34 mouse cellular contexts compared by ENCODE assay signal in the genomic region with DNA sequence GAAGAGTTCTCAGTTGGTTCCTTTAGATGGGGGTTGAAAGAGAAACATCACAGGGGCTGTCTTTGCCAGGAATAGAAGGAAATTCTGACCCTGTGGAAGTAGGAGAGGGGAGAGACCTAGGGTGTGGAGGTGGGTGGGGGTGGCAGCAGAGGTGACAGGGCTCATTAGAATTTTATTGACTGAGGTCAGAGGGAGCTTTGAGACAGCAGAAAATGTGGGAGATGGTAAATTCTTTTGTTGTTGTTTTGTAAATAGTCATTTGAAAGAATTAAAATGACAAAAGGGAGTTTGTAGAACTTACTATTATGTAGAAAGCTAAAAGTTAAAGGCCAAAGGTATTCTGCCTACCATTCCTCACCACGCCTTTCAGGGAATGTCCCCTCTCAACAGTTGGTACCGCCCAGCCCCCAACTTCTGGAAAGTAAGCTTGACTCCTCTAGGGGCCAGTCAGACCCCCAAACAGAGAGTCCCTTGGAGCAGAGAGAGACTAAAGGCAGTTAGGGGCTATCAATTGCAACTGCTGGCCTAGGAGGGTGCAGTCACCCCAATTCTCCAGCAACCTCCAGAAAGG. TPM values are rescaled to one million over a fixed set of nuclear protein-coding genes. Genes with fewer than 3 reads are reported as not detected.
DNase-seq lines count a peak whose midpoint lies in the region; ATAC-seq and TF ChIP-seq lines count a peak whose summit lies in the region.
"Had no signal": no experiment of that assay in that cellular context is flagged by ENCODE, and none has a peak within 500 bp of the region (broad histone marks: within the 10 kb centered on the region; RNA-seq: fewer than 3 reads in every experiment).

No protein-coding gene starts in this region.

- no peak for TF ChIP-seq POLR2A in ES-Bruce4 (IDR thresholded peaks at IDR 0.05; ENCODE audit: insufficient read depth, low read length)

- H3K27ac ChIP-seq in ES-Bruce4 (ENCODE audit: insufficient read depth, low read length) (peak overlapping the region; percentile 75), ES-E14 (ENCODE audit: insufficient read depth, low read depth, low read length, poor library complexity, severe bottlenecking) (peak overlapping the region; percentile 94)
- H3K27ac ChIP-seq in heart, embryonic 12.5 days (ENCODE audit: poor library complexity, severe bottlenecking), result no peak overlapping the region
- H3K27ac ChIP-seq: embryonic facial prominence, embryonic 10.5 days; embryonic facial prominence, embryonic 13.5 days; forebrain, embryonic 12.5 days; heart, adult 2 months; heart, embryonic 10.5 days; heart, embryonic 15.5 days; hindbrain, embryonic 14.5 days; hindbrain, postnatal 0 days had no signal

- TF ChIP-seq EP300 in ES-Bruce4 (IDR thresholded peaks at IDR 0.05; ENCODE audit: insufficient read depth, low read depth, low read length), result peak; percentile 94

- TF ChIP-seq CTCF in ES-Bruce4 (IDR thresholded peaks at IDR 0.05; ENCODE audit: low read depth, low read length), result no peak

- no peak for ATAC-seq in heart, embryonic 12.5 days (ENCODE audit: insufficient number of reproducible peaks, low FRiP score)
- no peak for ATAC-seq in CD4-positive, CD25-positive, alpha-beta regulatory T cell, adult 4 months
- ATAC-seq: forebrain, embryonic 16.5 days; hindbrain, postnatal 0 days; inflammation-experienced regulatory T-cells, adult 6 months; intestine, embryonic 16.5 days; Patski had no signal

- H3K4me2 ChIP-seq in heart, embryonic 12.5 days, result no peak overlapping the region
- H3K4me2 ChIP-seq: embryonic facial prominence, embryonic 13.5 days; forebrain, embryonic 12.5 days; heart, embryonic 15.5 days; hindbrain, embryonic 14.5 days had no signal

- in situ Hi-C loops in ES-E14 (cut with MboI; ENCODE audit: low sequenced_read_pairs in 2 of 2, unreplicated experiment in 2 of 2), result no loop called here

- H3K36me3 ChIP-seq in ES-Bruce4 (ENCODE audit: control insufficient read depth, insufficient read depth, low read length, poor library complexity, severe bottlenecking) (no peaks in the 10 kb centered on the region), ES-E14 (ENCODE audit: control insufficient read depth, insufficient read depth, low read length, poor library complexity, severe bottlenecking) (no peaks in the 10 kb centered on the region)
- H3K36me3 ChIP-seq in heart, embryonic 12.5 days, result no peaks in the 10 kb centered on the region
- H3K36me3 ChIP-seq: embryonic facial prominence, embryonic 10.5 days; embryonic facial prominence, embryonic 13.5 days; forebrain, embryonic 12.5 days; G1E; heart, embryonic 10.5 days; heart, embryonic 15.5 days had no signal

- H3K9me3 ChIP-seq in ES-Bruce4 (replicated peaks; ENCODE audit: control insufficient read depth, insufficient read depth, low read length, poor library complexity, severe bottlenecking), result no peaks in the 10 kb centered on the region
- no peaks in the 10 kb centered on the region for H3K9me3 ChIP-seq in ES-E14 (ENCODE audit: control insufficient read depth, insufficient read depth, low read depth, low read length)
- H3K9me3 ChIP-seq in heart, embryonic 12.5 days (replicated peaks), result no peaks in the 10 kb centered on the region
- H3K9me3 ChIP-seq: embryonic facial prominence, embryonic 10.5 days; embryonic facial prominence, embryonic 13.5 days; forebrain, embryonic 12.5 days; heart, embryonic 10.5 days; heart, embryonic 15.5 days had no signal

- no peak overlapping the region; the same call in 1 of the 2 replicates for H3K9ac ChIP-seq in ES-Bruce4 (ENCODE audit: low read depth, poor library complexity, severe bottlenecking)
- H3K9ac ChIP-seq in ES-E14 (ENCODE audit: insufficient read depth, low read depth, low read length, poor library complexity, severe bottlenecking), result no peak overlapping the region
- no peak overlapping the region for H3K9ac ChIP-seq in heart, embryonic 12.5 days
- H3K9ac ChIP-seq: embryonic facial prominence, embryonic 13.5 days; forebrain, embryonic 12.5 days; heart, embryonic 15.5 days; hindbrain, embryonic 14.5 days had no signal

- no peaks in the 10 kb centered on the region for H3K27me3 ChIP-seq in ES-Bruce4 (ENCODE audit: control insufficient read depth, insufficient read depth, low read length, poor library complexity, severe bottlenecking)
- H3K27me3 ChIP-seq in heart, embryonic 12.5 days (replicated peaks), result peaks cover 23% of the 10 kb centered on the region
- H3K27me3 ChIP-seq: embryonic facial prominence, embryonic 13.5 days; forebrain, embryonic 12.5 days had no signal

- peaks cover 8% of the 10 kb centered on the region for H3K4me1 ChIP-seq in ES-Bruce4 (ENCODE audit: control insufficient read depth, insufficient read depth, low read length)
- peaks cover 8 to 26% of the 10 kb centered on the region in 2 experiments for H3K4me1 ChIP-seq in ES-E14 (ENCODE audit: control insufficient read depth in 2 of 2, insufficient read depth in 2 of 2, low read length in 2 of 2, poor library complexity in 1 of 2)
- 0 out of 2 replicates have a peak, but pooled peaks cover 4% of the 10 kb centered on the region for H3K4me1 ChIP-seq in heart, embryonic 12.5 days (replicated peaks)
- H3K4me1 ChIP-seq: heart, embryonic 10.5 days had no signal

- WGBS in heart, embryonic 12.5 days, result 55% methylated on average over 2 of the region's 2 CpGs

- peak; percentile 91 for DNase-seq in ES-E14 (ENCODE audit: low read depth, low spot score)
- DNase-seq in ZHBTc4 (ENCODE audit: low read depth, low spot score), result peak; percentile 97
- no peak for DNase-seq in adipocyte (ENCODE audit: low spot score)
- DNase-seq: adrenal gland, adult 2 months; adrenal gland, postnatal 14 days; cerebellum, adult 11 months; cerebellum, adult 2 months; cerebellum, adult 9-11 months; cerebellum, postnatal 36 days; embryo, embryonic 11 days; gastrocnemius, postnatal 10 days; gastrocnemius, postnatal 36 days; heart, adult 2 months; heart, postnatal 10 days; heart, postnatal 4 days; kidney, adult 18-20 months had no signal

- peak overlapping the region; percentile 14; the same call in 1 of the 2 replicates for H3K4me3 ChIP-seq in ES-Bruce4 (ENCODE audit: low read depth, low read length)
- H3K4me3 ChIP-seq in ES-E14 (ENCODE audit: insufficient read depth in 1 of 2, low read depth in 1 of 2, low read length in 2 of 2, poor library complexity in 1 of 2, severe bottlenecking in 1 of 2), result peak overlapping the region; percentile 22 to 23; a peak in 2 of 4 replicates
- H3K4me3 ChIP-seq in heart, embryonic 12.5 days, result no peak overlapping the region
- H3K4me3 ChIP-seq: embryonic facial prominence, embryonic 10.5 days; embryonic facial prominence, embryonic 13.5 days; erythroblast, embryonic 14.5 days; forebrain, embryonic 12.5 days; heart, adult 2 months; heart, embryonic 10.5 days; heart, embryonic 15.5 days had no signal

TF ChIP-seq in ES-E14, 5 proteins besides CTCF, POLR2A, EP300 and RAD21:
- TF ChIP-seq HCFC1 (IDR thresholded peaks at IDR 0.05; ENCODE audit: borderline replicate concordance, insufficient read depth, low read length) (no peak), CHD2 (IDR thresholded peaks at IDR 0.05; ENCODE audit: low read depth, low read length) (peak; percentile 73; the same call in 1 of the 2 replicates)

RNA-seq across cellular contexts. Expression of a gene that starts 27.9 kb away (rescaled TPM):
- 107 TPM in 2 replicates for polyA plus RNA-seq in ES-Bruce4 (2011; ENCODE audit: insufficient read depth, insufficient read length, low read depth, missing spikeins)
- 18.2 and 19.7 TPM in 2 replicates for total RNA-seq in ES-E14 (2012; rRNA removed)
- polyA plus RNA-seq in heart, embryonic 12.5 days (2016; fragmentation: Nextera tagmentation; extraction: Ambion mirVana), result 0.10 TPM in 1 of 2 replicates, not detected in the other
- under 1 TPM in 1 of 2 experiments, not detected in 1; 0.15 TPM for polyA plus RNA-seq in CD4-positive, CD25-positive, alpha-beta regulatory T cell, adult 4 months (2017; shearing (Covaris generic))
- total RNA-seq: adrenal gland, adult 2 months; adrenal gland, postnatal 14 days; gastrocnemius, adult 18-20 months; gastrocnemius, postnatal 10 days; gastrocnemius, postnatal 36 days; granulocyte monocyte progenitor cell, adult 5-6 weeks; heart, adult 2 months; heart, postnatal 10 days; heart, postnatal 4 days had no signal
- polyA plus RNA-seq: adrenal gland, adult 2 months; erythroblast, embryonic 14.5 days; G1E; heart, adult 2 months; inflammation-experienced regulatory T-cells, adult 6 months had no signal

Comparison
In these comparisons a context has a peak if more than half of its experiments do, and no peak if none do; other contexts are left out.
1. RNA of a gene that starts 27.9 kb away (polyA plus RNA-seq): 107 TPM in ES-Bruce4; 0.15 TPM in CD4-positive, CD25-positive, alpha-beta regulatory T cell, adult 4 months and 0.10 TPM in heart, embryonic 12.5 days; every median in the first group is over 10 times any median in the second.